Mouse (Mus musculus): ENCODE results near the gene Erc2. TPM values are rescaled to one million over a fixed set of nuclear protein-coding genes. Genes with fewer than 3 reads are reported as not detected.

Erc2 gene
- total and polyA plus RNA-seq, 3 experiments = not detected

- Histone ChIP-seq H3K27me3 (replicated peaks) (no peaks in the 10 kb centered on the region), H3K79me2 (replicated peaks; ENCODE audit: control insufficient read depth, extremely low read depth, insufficient read depth, poor library complexity, severe bottlenecking) (no peaks in the 10 kb centered on the region), H3K4me1 (ENCODE audit: control insufficient read depth in 1 of 2, insufficient read depth in 2 of 2) (no peaks in the 10 kb centered on the region), H3K4me2 (ENCODE audit: insufficient read depth, low read depth, poor library complexity, severe bottlenecking) (no peak overlapping the region), H3K27ac (ENCODE audit: insufficient read depth, low read depth) (no peak overlapping the region), H3K4me3 (replicated peaks in 1 of 3; ENCODE audit: low read depth in 2 of 3, low read length in 2 of 3, poor library complexity in 1 of 3) (no peak overlapping the region), H3K36me3 (replicated peaks in 1 of 2; ENCODE audit: control insufficient read depth in 1 of 2, insufficient read depth in 1 of 2, low read length in 1 of 2) (no peaks in the 10 kb centered on the region), H3K9me3 (replicated peaks; ENCODE audit: low read length) (peaks cover 91% of the 10 kb centered on the region), H3K9ac (ENCODE audit: insufficient read depth, low read depth) (no peak overlapping the region)
- in situ Hi-C loops (cut with MboI; ENCODE audit: low pct_ligation_motif_present, low pct_unique_long_range_greater_than_20kb, low sequenced_read_pairs) = no loop called here
- TF ChIP-seq POLR2A (IDR thresholded peaks at IDR 0.05; ENCODE audit: low read depth, low read length) = no peak
- TF ChIP-seq CTCF (conservative IDR thresholded peaks at IDR 0.05 in 1 of 2, IDR thresholded peaks at IDR 0.05 in 1 of 2; ENCODE audit: low read depth in 2 of 2, low read length in 2 of 2) = no peak
- TF ChIP-seq POLR2AphosphoS2 (IDR thresholded peaks at IDR 0.05; ENCODE audit: low read depth, low read length) = no peak
- TF ChIP-seq HCFC1 (IDR thresholded peaks at IDR 0.05; ENCODE audit: low read depth, low read length) = no peak
- TF ChIP-seq ZNF384 (IDR thresholded peaks at IDR 0.05; ENCODE audit: low read depth, low read length) = no peak
- TF ChIP-seq MYC (IDR thresholded peaks at IDR 0.05; ENCODE audit: low read depth, low read length) = no peak
- TF ChIP-seq MAFK (IDR thresholded peaks at IDR 0.05; ENCODE audit: insufficient replicate concordance, low read length) = no peak
- TF ChIP-seq NELFE (IDR thresholded peaks at IDR 0.05; ENCODE audit: low read depth, low read length) = no peak
- TF ChIP-seq E2F4 (IDR thresholded peaks at IDR 0.05; ENCODE audit: insufficient replicate concordance, low read depth, low read length) = no peak
- dilution Hi-C loops (cut with MboI; ENCODE audit: extremely low pct_ligation_motif_present, extremely low pct_unique_long_range_greater_than_20kb, low sequenced_read_pairs) = no loop called here
- no peak for DNase-seq (ENCODE audit: extremely low read depth)
Measured at GRCm38 (mm10) chr14:28431703-28432309, 809.6 kb downstream of the Erc2 start.

GRCm38 (mm10) chr14:28434996-28435395, 812.8 kb downstream of the Erc2 start:
- H3K79me2 ChIP-seq (replicated peaks; ENCODE audit: control insufficient read depth, extremely low read depth, insufficient read depth, poor library complexity, severe bottlenecking) = no peaks in the 10 kb centered on the region
- dilution Hi-C loops (cut with MboI; ENCODE audit: extremely low pct_ligation_motif_present, extremely low pct_unique_long_range_greater_than_20kb, low sequenced_read_pairs) (no loop called here), in situ Hi-C loops (cut with MboI; ENCODE audit: low pct_ligation_motif_present, low pct_unique_long_range_greater_than_20kb, low sequenced_read_pairs) (no loop called here)
- no peaks in the 10 kb centered on the region for H3K36me3 ChIP-seq (replicated peaks in 1 of 2; ENCODE audit: control insufficient read depth in 1 of 2, insufficient read depth in 1 of 2, low read length in 1 of 2)
- no peaks in the 10 kb centered on the region for H3K4me1 ChIP-seq (ENCODE audit: control insufficient read depth in 1 of 2, insufficient read depth in 2 of 2)
- H3K9ac ChIP-seq (ENCODE audit: insufficient read depth, low read depth) = no peak overlapping the region
- no peak overlapping the region for H3K27ac ChIP-seq (ENCODE audit: insufficient read depth, low read depth)
- DNase-seq (ENCODE audit: extremely low read depth) = no peak
- no peak overlapping the region for H3K4me3 ChIP-seq (replicated peaks in 1 of 3; ENCODE audit: low read depth in 2 of 3, low read length in 2 of 3, poor library complexity in 1 of 3)
- peaks cover 88% of the 10 kb centered on the region for H3K9me3 ChIP-seq (replicated peaks; ENCODE audit: low read length)
- H3K4me2 ChIP-seq (ENCODE audit: insufficient read depth, low read depth, poor library complexity, severe bottlenecking) = no peak overlapping the region
- TF ChIP-seq PAX5 (IDR thresholded peaks at IDR 0.05; ENCODE audit: low read length) = no peak
- no peak for TF ChIP-seq JUN (IDR thresholded peaks at IDR 0.05; ENCODE audit: insufficient read depth, low read depth, low read length)
- TF ChIP-seq USF1 (IDR thresholded peaks at IDR 0.05; ENCODE audit: low read depth, low read length) = no peak
- TF ChIP-seq GABPA (IDR thresholded peaks at IDR 0.05; ENCODE audit: insufficient replicate concordance, low read depth, low read length) = no peak
- no peaks in the 10 kb centered on the region for H3K27me3 ChIP-seq (replicated peaks)

- in situ Hi-C loops (cut with MboI; ENCODE audit: low pct_ligation_motif_present, low pct_unique_long_range_greater_than_20kb, low sequenced_read_pairs) = no loop called here
Measured at GRCm38 (mm10) chr14:28439171-28439570, 816.9 kb downstream of the Erc2 start.

More at GRCm38 (mm10) chr14:28439171-28439570, 816.9 kb downstream of the Erc2 start:
- Histone ChIP-seq H3K36me3 (replicated peaks in 1 of 2; ENCODE audit: control insufficient read depth in 1 of 2, insufficient read depth in 1 of 2, low read length in 1 of 2) (no peaks in the 10 kb centered on the region), H3K9me3 (replicated peaks; ENCODE audit: low read length) (peaks cover 87% of the 10 kb centered on the region), H3K4me1 (ENCODE audit: control insufficient read depth in 1 of 2, insufficient read depth in 2 of 2) (no peaks in the 10 kb centered on the region), H3K4me3 (replicated peaks in 1 of 3; ENCODE audit: low read depth in 2 of 3, low read length in 2 of 3, poor library complexity in 1 of 3) (no peak overlapping the region), H3K27me3 (replicated peaks) (no peaks in the 10 kb centered on the region), H3K79me2 (replicated peaks; ENCODE audit: control insufficient read depth, extremely low read depth, insufficient read depth, poor library complexity, severe bottlenecking) (no peaks in the 10 kb centered on the region), H3K27ac (ENCODE audit: insufficient read depth, low read depth) (no peak overlapping the region), H3K9ac (ENCODE audit: insufficient read depth, low read depth) (no peak overlapping the region), H3K4me2 (ENCODE audit: insufficient read depth, low read depth, poor library complexity, severe bottlenecking) (no peak overlapping the region)
- dilution Hi-C loops (cut with MboI; ENCODE audit: extremely low pct_ligation_motif_present, extremely low pct_unique_long_range_greater_than_20kb, low sequenced_read_pairs) = no loop called here
- no peak for DNase-seq (ENCODE audit: extremely low read depth)
- TF ChIP-seq ETS1 (conservative IDR thresholded peaks at IDR 0.05; ENCODE audit: low read depth, low read length) (no peak), PAX5 (IDR thresholded peaks at IDR 0.05; ENCODE audit: low read length) (no peak), MYC (IDR thresholded peaks at IDR 0.05; ENCODE audit: low read depth, low read length) (no peak), MAX (IDR thresholded peaks at IDR 0.05; ENCODE audit: low read length) (no peak)

Measured in CH12.LX (cell line).